Mouse (Mus musculus): ENCODE data around the gene 4933436I01Rik. TPM values are rescaled to one million over a fixed set of nuclear protein-coding genes. Genes with fewer than 3 reads are reported as not detected.

The 4933436I01Rik gene
- total RNA-seq (2023) = not detected

DNA sequence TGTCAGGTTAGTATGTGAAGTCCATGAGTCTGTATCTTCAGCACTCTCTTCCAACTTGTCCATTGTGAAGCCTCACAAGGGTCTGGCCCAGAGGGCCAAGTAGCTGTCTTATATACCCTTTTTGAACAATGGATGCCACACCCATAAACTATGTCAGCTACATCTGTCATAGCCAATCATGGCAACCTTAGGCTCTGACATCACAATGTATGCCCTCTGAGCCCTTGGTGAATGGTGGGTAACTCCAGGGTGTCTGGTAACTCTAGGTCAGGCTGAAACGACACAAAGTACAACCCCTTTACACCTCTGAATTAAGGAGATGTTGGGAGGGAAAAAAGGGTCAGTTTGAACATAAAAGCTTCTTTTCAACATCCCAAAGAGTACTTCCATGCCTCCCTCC is at the start of gene 4933436I01Rik:
Gene 4933436I01Rik (minus strand): TSS at position 101 of the 400 bp plus-strand sequence.

Other genes starting within 250 kb of the 4933436I01Rik start
- not detected for gene Gm1140, start 227.9 kb downstream of the 4933436I01Rik start, total RNA-seq (2023)
- gene Gm14692, start 225.8 kb downstream of the 4933436I01Rik start, total RNA-seq (2023) = not detected